Mouse (Mus musculus) gastrocnemius, adult 18-20 months (tissue): ENCODE measurements around the gene Gm904. TPM values are rescaled to one million over a fixed set of nuclear protein-coding genes. Genes with fewer than 3 reads are reported as not detected.
"Not testable (repeated sequence)": the region's sequence is repeated elsewhere in the genome, so short reads cannot be mapped to it uniquely, and the experiment has no call there.

Source experiments
- DNase-seq: peaks from one replicate; pipeline ENCODE4 v3.0.0; 2021; ENCODE audit warnings: low spot score
- long read RNA-seq, 2 experiments: library from polyadenylated mRNA; stranded (forward); transcript quantifications; one replicate each; pipeline ENCODE4 v2.0.0; 2021
- microRNA-seq: library from miRNA; unstranded; fragments of <30 nt; microRNA quantifications from one replicate; pipeline ENCODE4 v1.2.0, GENCODE M21; 2021
- total RNA-seq, 2 experiments: library from RNA; stranded (reverse); gene quantifications; 2 replicates each; pipeline ENCODE4 v1.2.3; 2021

Gene Gm904
- not detected for total RNA-seq
- long read RNA-seq, experiment 1: 0 reads
- long read RNA-seq, experiment 2: 0 reads

- not testable (repeated sequence) for DNase-seq
Measured at GRCm38 (mm10) chr13:50642928-50643327, at the start of gene Gm904. Gm904 (plus strand) TSS chr13:50643228.

GRCm38 (mm10) chr13:50648771-50649170 lies 5.7 kb downstream of the Gm904 start:
- DNase-seq: not testable (repeated sequence)

Small RNA genes within 50 kb of the gene (microRNA-seq; reads per million reads assigned to microRNA genes)
- gene Gm23952 (not detected), gene Mir683-2 (not detected)

Other genes starting within 250 kb of the Gm904 start
- 1 to 10 TPM; 3.8 to 5.2 TPM for gene Fbxw17, start 225.4 kb upstream of the Gm904 start, total RNA-seq
- not detected for gene Gm47429, start 199.3 kb upstream of the Gm904 start, total RNA-seq
- not detected for gene Nutm2, start 175.9 kb upstream of the Gm904 start, total RNA-seq
- gene Gm8765, start 55.1 kb downstream of the Gm904 start, total RNA-seq: not detected